Mouse (Mus musculus) forebrain, embryonic 15.5 days (tissue): ENCODE measurements at regions not wholly inside any gene's neighbourhood (a gene's known extent, or its start where the extent isn't known, plus 50 kb on each side); places are given as distances from the start of the nearest gene placed in this dataset.

Source experiments
- ATAC-seq: fragments of 200-750 bp; cut with Nextera tagmentation; replicated peaks from 2 replicates; pipeline ENCODE4 v1.8.0; 2017; ENCODE audit warnings: mild to moderate bottlenecking, moderate TSS enrichment, moderate library complexity
- H3K27ac ChIP-seq: fragments of 300-500 bp; sonication (generic); replicated peaks from 2 replicates; pipeline ENCODE4 v1.5.1; 2015; ENCODE audit warnings: mild to moderate bottlenecking, inconsistent platforms
- H3K27me3 ChIP-seq: fragments of 300-500 bp; sonication (generic); 2 replicates; pipeline ENCODE4 v1.6.1; 2015; ENCODE audit warnings: inconsistent platforms
- H3K36me3 ChIP-seq: fragments of 300-500 bp; sonication (generic); 2 replicates; pipeline ENCODE4 v1.6.1; 2015; ENCODE audit warnings: mild to moderate bottlenecking, inconsistent platforms
- H3K4me1 ChIP-seq: fragments of 300-500 bp; sonication (generic); 2 replicates; pipeline ENCODE4 v1.6.1; 2015; ENCODE audit warnings: inconsistent platforms
- H3K4me2 ChIP-seq: fragments of 300-500 bp; sonication (generic); replicated peaks from 2 replicates; pipeline ENCODE4 v1.6.1; 2015; ENCODE audit warnings: mild to moderate bottlenecking, inconsistent platforms
- H3K4me3 ChIP-seq: fragments of 300-500 bp; sonication (generic); 2 replicates; pipeline ENCODE4 v1.5.1; 2015; ENCODE audit warnings: mild to moderate bottlenecking, inconsistent platforms
- H3K9ac ChIP-seq: fragments of 300-500 bp; sonication (generic); replicated peaks from 2 replicates; pipeline ENCODE4 v1.6.1; 2015; ENCODE audit warnings: mild to moderate bottlenecking, inconsistent platforms
- H3K9me3 ChIP-seq: fragments of 300-500 bp; sonication (generic); 2 replicates; pipeline ENCODE4 v1.6.1; 2016; ENCODE audit warnings: inconsistent platforms
- WGBS: fragments of 180-500 bp; shearing (Covaris S2); methylation state at CpG from one replicate; pipeline ENCODE4 v1.1.7; 2015; ENCODE audit warnings: mixed read lengths; 5-methylcytosine and 5-hydroxymethylcytosine counted together

DNA sequence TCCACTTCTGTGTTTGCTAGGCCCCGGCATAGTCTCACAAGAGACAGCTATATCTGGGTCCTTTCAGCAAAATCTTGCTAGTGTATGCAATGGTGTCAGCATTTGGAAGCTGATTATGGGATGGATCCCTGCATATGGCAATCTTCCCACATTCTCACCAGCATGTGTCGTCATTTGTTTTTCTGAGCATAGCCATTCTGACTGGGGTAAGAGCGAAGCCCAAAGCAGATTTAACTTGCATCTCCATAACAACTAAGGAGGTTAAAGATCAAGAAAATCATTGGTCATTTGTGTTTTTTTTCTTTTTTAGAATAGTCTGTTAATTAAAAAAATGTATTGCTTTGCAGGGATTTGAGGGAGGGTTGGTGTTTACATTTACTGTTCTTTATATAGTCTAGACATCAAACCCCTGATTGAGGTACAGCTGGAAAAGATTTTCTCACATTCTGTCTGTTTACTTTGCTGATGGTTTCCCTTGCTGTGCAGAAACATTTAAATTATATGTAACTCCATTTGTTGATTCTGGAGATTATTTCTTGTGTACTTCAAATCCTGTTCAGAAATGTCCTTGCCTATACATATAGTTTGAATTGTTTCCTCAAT is 678.1 kb downstream of the Phex start:
- Histone ChIP-seq H3K4me3 (no peak overlapping the region), H3K27ac (no peak overlapping the region), H3K4me1 (no peaks in the 10 kb centered on the region), H3K4me2 (no peak overlapping the region), H3K9me3 (no peaks in the 10 kb centered on the region), H3K9ac (no peak overlapping the region), H3K36me3 (no peaks in the 10 kb centered on the region), H3K27me3 (no peaks in the 10 kb centered on the region)
- WGBS: 83% methylated on average over 2 of the region's 3 CpGs
- no peak for ATAC-seq

DNA sequence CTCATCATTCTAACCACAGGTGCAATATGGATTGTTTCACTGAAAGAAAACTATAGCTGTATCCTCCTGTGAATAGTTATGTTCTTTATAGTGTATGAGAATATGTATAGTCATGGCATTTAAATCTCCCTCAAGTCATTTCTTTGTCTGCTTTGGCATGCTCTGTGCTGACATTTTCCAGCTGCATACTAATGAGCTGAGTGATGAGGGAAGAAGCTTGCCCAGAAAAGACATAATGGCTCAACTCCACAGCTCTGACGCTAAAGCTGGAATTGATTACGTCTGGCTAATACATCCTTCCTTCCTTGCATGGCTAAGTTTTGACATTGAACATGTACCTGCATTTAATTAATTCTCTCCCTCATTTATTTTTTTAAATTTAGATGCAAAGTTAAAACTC is 722.9 kb downstream of the Phex start:
- Histone ChIP-seq H3K9me3 (no peaks in the 10 kb centered on the region), H3K4me1 (no peaks in the 10 kb centered on the region), H3K27ac (no peak overlapping the region), H3K4me3 (no peak overlapping the region), H3K4me2 (no peak overlapping the region), H3K27me3 (no peaks in the 10 kb centered on the region), H3K36me3 (no peaks in the 10 kb centered on the region), H3K9ac (no peak overlapping the region)
- ATAC-seq: 0 out of 2 replicates have a peak, but pooled peaks have one; percentile 48
- 18% methylated on average over 2 of the region's 2 CpGs for WGBS

DNA sequence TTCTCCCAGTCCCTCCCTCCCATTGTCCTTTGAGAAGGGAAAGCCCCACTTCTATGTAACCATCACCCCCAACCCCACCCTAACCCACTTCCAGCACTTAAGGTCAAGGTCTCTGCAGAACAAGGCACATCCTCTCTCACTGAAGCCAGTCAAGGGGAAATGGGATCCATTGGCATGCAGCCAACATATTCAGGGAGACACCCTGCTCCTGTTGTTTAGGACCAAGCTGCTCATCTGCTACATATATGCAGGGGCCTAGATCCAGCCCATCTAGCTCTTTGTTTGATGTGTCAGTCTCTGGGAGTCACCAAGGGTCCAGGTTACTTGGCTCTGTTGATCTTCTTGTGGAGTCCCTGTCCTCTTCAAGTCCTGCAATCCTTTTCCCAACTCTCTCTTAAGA is 737.2 kb downstream of the Phex start:
- no peak overlapping the region for H3K27ac ChIP-seq

DNA sequence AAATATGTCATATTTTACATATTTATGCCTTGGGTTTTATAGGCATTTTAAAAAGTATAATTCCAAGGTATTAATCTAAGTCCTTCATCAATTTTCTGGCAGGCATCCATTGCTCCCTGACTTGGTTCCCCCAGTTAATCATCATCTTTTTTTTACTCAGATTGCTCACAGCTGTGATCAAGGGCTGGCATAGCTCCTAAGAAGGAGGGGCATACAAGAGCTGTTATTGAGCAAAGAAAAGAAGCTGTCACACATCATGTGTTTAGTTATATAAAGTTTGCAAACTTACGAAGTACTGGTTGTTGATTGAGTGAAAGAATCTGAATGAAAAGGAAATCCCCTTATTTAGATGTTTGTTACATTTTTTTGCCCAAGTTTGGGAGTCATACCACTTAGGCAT is 741.5 kb downstream of the Phex start:
- H3K4me2 ChIP-seq: no peak overlapping the region
- no peak overlapping the region for H3K9ac ChIP-seq
- no peak overlapping the region for H3K4me3 ChIP-seq
- no peaks in the 10 kb centered on the region for H3K36me3 ChIP-seq
- H3K27me3 ChIP-seq: no peaks in the 10 kb centered on the region
- no peaks in the 10 kb centered on the region for H3K4me1 ChIP-seq
- WGBS: 50% methylated on average over 1 of the region's 1 CpGs
- no peak overlapping the region for H3K27ac ChIP-seq
- no peaks in the 10 kb centered on the region for H3K9me3 ChIP-seq
- ATAC-seq: no peak

More for the DNA sequence above, 737.2 kb downstream of the Phex start:
- Histone ChIP-seq H3K36me3 (no peaks in the 10 kb centered on the region), H3K9me3 (no peaks in the 10 kb centered on the region), H3K9ac (no peak overlapping the region), H3K27me3 (no peaks in the 10 kb centered on the region), H3K4me1 (no peaks in the 10 kb centered on the region), H3K4me2 (no peak overlapping the region), H3K4me3 (no peak overlapping the region)
- no peak for ATAC-seq

DNA sequence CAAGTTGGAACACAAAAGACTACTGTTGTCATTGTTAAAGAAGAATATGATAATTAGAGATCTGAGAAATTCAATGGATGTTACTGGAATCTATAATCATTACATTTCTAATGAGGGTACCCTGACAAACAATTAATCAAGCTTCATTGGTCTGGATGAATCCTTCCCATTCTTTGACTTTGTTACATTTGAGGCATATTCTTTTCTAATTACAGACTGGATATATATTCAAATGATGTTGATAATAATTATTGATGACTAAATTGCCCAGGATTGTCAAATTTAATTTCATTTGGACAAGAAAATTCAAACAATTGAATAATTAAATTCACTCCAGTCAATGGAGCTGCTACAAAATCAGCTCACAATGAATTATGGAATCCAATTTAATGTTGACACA is 745.6 kb downstream of the Phex start:
- Histone ChIP-seq H3K4me2 (no peak overlapping the region), H3K4me3 (no peak overlapping the region)
- ATAC-seq: no peak

More for the DNA sequence above, 745.6 kb downstream of the Phex start:
- Histone ChIP-seq H3K4me1 (no peaks in the 10 kb centered on the region), H3K9me3 (no peaks in the 10 kb centered on the region), H3K9ac (no peak overlapping the region), H3K36me3 (no peaks in the 10 kb centered on the region), H3K27me3 (no peaks in the 10 kb centered on the region), H3K27ac (no peak overlapping the region)
